Mouse (Mus musculus): ENCODE results near the gene Slc1a1.

DNA sequence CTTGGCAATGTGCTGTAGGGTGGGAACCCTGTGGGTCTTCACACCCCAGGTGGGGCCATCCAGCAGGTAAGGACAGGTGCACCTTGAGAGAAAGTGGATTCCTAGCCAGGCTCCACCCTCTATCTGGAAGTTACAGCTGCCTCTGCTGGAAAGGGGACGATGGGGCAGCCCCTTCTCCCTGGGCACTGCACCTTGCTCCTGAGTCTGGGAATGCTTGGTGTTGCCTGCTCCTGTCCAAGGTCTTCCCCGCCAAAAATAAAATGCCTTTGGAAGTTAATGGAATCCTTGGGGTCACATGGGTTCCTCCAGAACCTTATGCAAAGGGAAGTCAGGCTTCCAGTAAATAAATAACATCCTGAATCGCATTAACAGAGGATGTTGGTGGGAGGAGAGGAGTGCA is 1.3 kb downstream of the Slc1a1 start:
- TF ChIP-seq CTCF (IDR thresholded peaks at IDR 0.05), result no peak
- no peak for TF ChIP-seq EP300 (IDR thresholded peaks at IDR 0.05)

Data from lung, postnatal 0 days (tissue).